Mouse (Mus musculus) CH12.LX (cell line): ENCODE measurements around the gene Myo1a. TPM values are rescaled to one million over a fixed set of nuclear protein-coding genes. Genes with fewer than 3 reads are reported as not detected.
A peak's percentile ranks its signal among the peaks of the same experiment; 100 is the strongest.
"Not testable (repeated sequence)": the region's sequence is repeated elsewhere in the genome, so short reads cannot be mapped to it uniquely, and the experiment has no call there.

Source experiments
- DNase-seq: peaks from one replicate; pipeline ENCODE4 v3.0.0-alpha.2; 2013; ENCODE audit errors: extremely low read depth
- H3K27ac ChIP-seq: 2 replicates; pipeline ENCODE4 v1.5.1; 2012; ENCODE audit warnings: low read depth, mild to moderate bottlenecking, control low read depth, moderate library complexity; ENCODE audit not compliant: insufficient read depth
- H3K27me3 ChIP-seq: replicated peaks from 2 replicates; pipeline ENCODE3; 2012; ENCODE audit warnings: inconsistent platforms
- H3K36me3 ChIP-seq, 2 experiments: replicated peaks in 1 of 2; 2 replicates each; pipeline versions ENCODE3 to v1.6.1; 2012; ENCODE audit warnings: inconsistent platforms in 1 of 2, low read length in 1 of 2, mild to moderate bottlenecking in 1 of 2, mixed read lengths in 1 of 2, moderate library complexity in 1 of 2; ENCODE audit not compliant: control insufficient read depth in 1 of 2, insufficient read depth in 1 of 2
- H3K4me1 ChIP-seq, 2 experiments: 2 replicates each; pipeline ENCODE4 v1.6.1; 2012; ENCODE audit warnings: inconsistent platforms in 1 of 2, moderate library complexity in 1 of 2; ENCODE audit not compliant: insufficient read depth in 2 of 2, control insufficient read depth in 1 of 2
- H3K4me2 ChIP-seq: 2 replicates; pipeline ENCODE4 v1.6.1; 2012; ENCODE audit warnings: low read depth, mild to moderate bottlenecking, control low read depth; ENCODE audit not compliant: poor library complexity, insufficient read depth, severe bottlenecking
- H3K4me3 ChIP-seq, 3 experiments: fragments of 150-350 bp in 1 of 3; sonication (generic) in 1 of 3; replicated peaks in 1 of 3; 2 replicates each; pipeline versions ENCODE3 to v1.5.1; 2011 to 2012; ENCODE audit warnings: low read depth in 2 of 3, low read length in 2 of 3, mild to moderate bottlenecking in 2 of 3, moderate library complexity in 2 of 3, control low read depth in 1 of 3, improper control_type of control experiment in 1 of 3, inconsistent platforms in 1 of 3, mixed read lengths in 1 of 3; ENCODE audit not compliant: poor library complexity in 1 of 3
- H3K79me2 ChIP-seq: replicated peaks from 2 replicates; pipeline ENCODE4 v1.6.1; 2012; ENCODE audit warnings: mild to moderate bottlenecking, moderate library complexity; ENCODE audit not compliant: control insufficient read depth, poor library complexity, insufficient read depth, severe bottlenecking; ENCODE audit errors: extremely low read depth
- H3K9ac ChIP-seq: 2 replicates; pipeline ENCODE4 v1.6.1; 2012; ENCODE audit warnings: low read depth, mild to moderate bottlenecking, control low read depth, moderate library complexity; ENCODE audit not compliant: insufficient read depth
- H3K9me3 ChIP-seq: replicated peaks from 2 replicates; pipeline ENCODE3; 2012; ENCODE audit warnings: low read length, inconsistent platforms, mixed read lengths
- BHLHE40 ChIP-seq: IDR thresholded peaks from 2 replicates; pipeline ENCODE4 v1.6.1; 2011; ENCODE audit warnings: mild to moderate bottlenecking, low read depth, low read length, improper control_type of control experiment
- CHD2 ChIP-seq: IDR thresholded peaks from 2 replicates; pipeline ENCODE4 v1.6.1; 2011; ENCODE audit warnings: low read length, improper control_type of control experiment
- ELF1 ChIP-seq: IDR thresholded peaks from 2 replicates; pipeline ENCODE4 v1.6.1; 2014; ENCODE audit warnings: low read depth, mild to moderate bottlenecking, inconsistent platforms, low read length, improper control_type of control experiment
- IRF4 ChIP-seq: IDR thresholded peaks from 2 replicates; pipeline ENCODE4 v1.6.1; 2014; ENCODE audit warnings: low read depth, mild to moderate bottlenecking, inconsistent platforms, low read length, improper control_type of control experiment
- JUN ChIP-seq: IDR thresholded peaks from 2 replicates; pipeline ENCODE4 v1.6.1; 2011; ENCODE audit warnings: low read depth, mild to moderate bottlenecking, low read length, improper control_type of control experiment, moderate library complexity; ENCODE audit not compliant: insufficient read depth
- JUND ChIP-seq: conservative IDR thresholded peaks from 2 replicates; pipeline ENCODE4 v1.6.1; 2011; ENCODE audit warnings: low read depth, low read length, improper control_type of control experiment
- MAFK ChIP-seq: IDR thresholded peaks from 2 replicates; pipeline ENCODE4 v1.6.1; 2011; ENCODE audit warnings: low read length, improper control_type of control experiment; ENCODE audit not compliant: insufficient replicate concordance
- MEF2A ChIP-seq: IDR thresholded peaks from 2 replicates; pipeline ENCODE4 v1.6.1; 2014; ENCODE audit warnings: low read depth, mild to moderate bottlenecking, inconsistent platforms, low read length, improper control_type of control experiment, borderline replicate concordance
- MYC ChIP-seq: IDR thresholded peaks from 2 replicates; pipeline ENCODE4 v1.6.1; 2011; ENCODE audit warnings: low read depth, mild to moderate bottlenecking, improper control_type of control experiment, low read length
- NELFE ChIP-seq: IDR thresholded peaks from 2 replicates; pipeline ENCODE4 v1.6.1; 2011; ENCODE audit warnings: low read depth, low read length, improper control_type of control experiment
- NRF1 ChIP-seq: IDR thresholded peaks from 2 replicates; pipeline ENCODE4 v1.6.1; 2014; ENCODE audit warnings: low read depth, mild to moderate bottlenecking, inconsistent platforms, low read length, improper control_type of control experiment, moderate library complexity
- PAX5 ChIP-seq: IDR thresholded peaks from 2 replicates; pipeline ENCODE4 v1.6.1; 2012; ENCODE audit warnings: low read length, inconsistent platforms, mixed read lengths
- POLR2AphosphoS2 ChIP-seq: IDR thresholded peaks from 2 replicates; pipeline ENCODE4 v1.6.1; 2011; ENCODE audit warnings: low read depth, low read length, improper control_type of control experiment
- SIN3A ChIP-seq: IDR thresholded peaks from 2 replicates; pipeline ENCODE4 v1.6.1; 2012; ENCODE audit warnings: low read length, improper control_type of control experiment, inconsistent platforms
- SMC3 ChIP-seq: IDR thresholded peaks from 2 replicates; pipeline ENCODE4 v1.6.1; 2011; ENCODE audit warnings: low read depth, low read length, improper control_type of control experiment
- TBP ChIP-seq: conservative IDR thresholded peaks from 2 replicates; pipeline ENCODE4 v1.6.1; 2011; ENCODE audit warnings: low read depth, low read length, improper control_type of control experiment
- TCF12 ChIP-seq: IDR thresholded peaks from 2 replicates; pipeline ENCODE4 v1.6.1; 2014; ENCODE audit warnings: low read depth, mild to moderate bottlenecking, inconsistent platforms, low read length, improper control_type of control experiment
- USF1 ChIP-seq: IDR thresholded peaks from 2 replicates; pipeline ENCODE4 v1.6.1; 2014; ENCODE audit warnings: low read depth, mild to moderate bottlenecking, inconsistent platforms, low read length, improper control_type of control experiment
- ZKSCAN1 ChIP-seq: IDR thresholded peaks from 2 replicates; pipeline ENCODE4 v1.6.1; 2012; ENCODE audit warnings: low read depth, inconsistent platforms, low read length, improper control_type of control experiment, borderline replicate concordance
- ZMIZ1 ChIP-seq: IDR thresholded peaks from 2 replicates; pipeline ENCODE4 v1.6.1; 2012; ENCODE audit warnings: low read depth, mild to moderate bottlenecking, inconsistent platforms, low read length, improper control_type of control experiment
- dilution Hi-C: fragments of 300-500 bp; cut with MboI; formaldehyde crosslinking; loops from 2 replicates; pipeline ENCODE4 v1.14.3; 2020; ENCODE audit warnings: low sequenced_read_pairs; ENCODE audit not compliant: extremely low pct_unique_long_range_greater_than_20kb, extremely low pct_ligation_motif_present
- in situ Hi-C: fragments of 300-500 bp; cut with MboI; formaldehyde crosslinking; loops from 3 replicates; pipeline ENCODE4 v1.14.3; 2019; ENCODE audit warnings: low sequenced_read_pairs, low pct_ligation_motif_present, low pct_unique_long_range_greater_than_20kb, mixed read lengths
- polyA plus RNA-seq: library from polyadenylated mRNA; unstranded; fragments of >175 nt; gene quantifications from 2 replicates; pipeline ENCODE4 v1.2.1, GENCODE M21; 2012; ENCODE audit warnings: low read depth; ENCODE audit not compliant: insufficient read length
- total RNA-seq, 2 experiments: library from RNA; depleted of rRNA; stranded (reverse); fragments of 300-350 nt in 1 of 2; fragments of >200 nt in 1 of 2; gene quantifications; 2 replicates each; pipeline ENCODE4 v1.2.3; 2012 to 2014

Gene Myo1a
- total and polyA plus RNA-seq, 3 experiments, result 0.08 to 2.3 (median 0.36) TPM

DNA sequence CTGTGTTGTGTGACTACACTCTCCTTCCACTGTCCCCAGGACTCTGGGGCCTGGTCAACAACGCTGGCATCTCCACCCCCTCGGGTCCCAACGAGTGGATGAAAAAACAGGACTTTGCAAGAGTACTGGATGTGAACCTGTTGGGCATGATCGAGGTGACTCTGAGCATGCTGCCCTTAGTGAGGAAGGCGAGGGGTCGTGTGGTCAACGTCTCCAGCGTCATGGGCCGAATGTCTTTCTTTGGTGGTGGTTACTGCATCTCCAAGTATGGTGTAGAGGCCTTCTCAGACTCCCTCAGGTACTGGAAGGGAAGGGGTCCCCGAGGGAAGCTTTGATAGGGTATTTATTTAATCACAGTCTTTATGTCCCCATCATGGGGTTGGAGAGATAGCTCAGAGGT, 58.0 kb downstream of the Myo1a start:
- H3K36me3 ChIP-seq, H3K79me2 ChIP-seq, H3K4me3 ChIP-seq, H3K4me2 ChIP-seq, H3K9me3 ChIP-seq, dilution Hi-C loops, H3K9ac ChIP-seq, H3K4me1 ChIP-seq, H3K27ac ChIP-seq, DNase-seq: not testable (repeated sequence)
- in situ Hi-C loops, result loop anchor here (5.0 kb wide), 1 partner anchor 44 kb away; no protein-coding TSS in a partner anchor
- H3K27me3 ChIP-seq, result peaks cover 51% of the 10 kb centered on the region

DNA sequence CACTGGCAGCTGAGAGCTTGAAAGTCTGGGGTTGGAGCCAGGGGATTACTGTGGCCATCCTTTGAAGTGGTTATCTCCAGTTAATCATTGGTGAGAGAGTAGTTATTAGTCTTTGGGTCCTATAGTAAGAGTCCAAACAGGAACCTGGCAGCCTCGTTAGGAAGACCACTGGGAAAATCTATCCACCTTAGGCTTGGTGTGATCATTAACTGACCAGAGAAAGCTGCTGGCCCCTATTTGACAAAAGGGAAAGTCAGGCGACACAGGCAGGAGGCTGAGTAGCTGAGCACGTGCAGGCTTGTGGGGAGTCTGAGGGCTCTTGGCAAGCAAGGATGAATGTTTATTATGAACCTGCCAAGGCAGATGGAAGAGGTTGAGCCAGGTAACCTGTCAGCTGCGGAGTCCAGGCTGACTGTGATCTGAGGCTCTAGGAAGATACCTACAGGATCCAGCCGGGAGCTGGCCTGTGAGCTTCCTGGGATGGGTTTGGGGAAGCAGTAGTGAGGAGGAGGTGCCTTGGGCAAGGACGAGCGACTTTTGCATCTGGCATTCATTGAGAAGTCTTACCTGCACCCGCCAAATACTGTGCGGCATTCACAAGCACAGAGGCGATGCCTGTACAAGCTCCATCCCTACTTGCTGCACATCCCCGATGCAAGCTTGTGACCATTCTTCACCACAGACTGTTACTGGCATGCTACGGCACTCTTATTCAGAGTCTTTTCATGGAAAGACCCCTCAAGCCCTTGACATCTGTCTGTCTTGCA, 59.1 kb downstream of the Myo1a start:
- DNase-seq, result no peak
- dilution Hi-C loops, result no loop called here
- Histone ChIP-seq H3K9ac (no peak overlapping the region), H3K27me3 (peaks cover 40% of the 10 kb centered on the region), H3K9me3 (no peaks in the 10 kb centered on the region), H3K36me3 (no peaks in the 10 kb centered on the region), H3K4me3 (no peak overlapping the region), H3K4me2 (no peak overlapping the region), H3K79me2 (no peaks in the 10 kb centered on the region), H3K4me1 (no peaks in the 10 kb centered on the region), H3K27ac (no peak overlapping the region)
- in situ Hi-C loops, result loop anchor here (5.0 kb wide), 1 partner anchor 43 kb away; no protein-coding TSS in a partner anchor
- TF ChIP-seq ELF1 (no peak), BHLHE40 (0 out of 2 replicates have a peak, but pooled peaks have one; percentile 18)

DNA sequence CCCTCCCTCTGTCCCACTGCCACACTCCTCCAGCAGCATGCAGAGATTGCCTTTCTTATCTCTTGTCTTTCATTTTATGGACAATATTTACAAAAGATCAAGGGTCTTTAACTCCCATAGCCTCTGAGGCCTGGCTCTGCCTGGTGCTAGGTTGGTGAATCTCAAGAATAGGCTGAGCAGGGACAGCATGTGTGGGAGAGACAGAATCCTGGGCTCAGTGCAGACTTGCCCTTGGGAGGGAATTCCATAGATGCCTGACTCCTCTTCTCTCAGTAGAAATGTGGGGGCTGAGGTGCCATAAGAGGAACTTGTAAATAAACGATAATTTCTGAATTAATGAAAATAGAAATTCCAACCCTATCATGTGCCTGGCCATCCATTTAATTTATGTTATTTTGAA, 61.6 kb downstream of the Myo1a start:
- Histone ChIP-seq H3K27ac (no peak overlapping the region), H3K9ac (no peak overlapping the region), H3K4me3 (no peak overlapping the region), H3K9me3 (no peaks in the 10 kb centered on the region), H3K36me3 (no peaks in the 10 kb centered on the region), H3K4me1 (no peaks in the 10 kb centered on the region), H3K79me2 (no peaks in the 10 kb centered on the region), H3K27me3 (peaks cover 36% of the 10 kb centered on the region), H3K4me2 (no peak overlapping the region)
- dilution Hi-C loops, result no loop called here
- no peak for DNase-seq
- in situ Hi-C loops, result no loop called here
- TF ChIP-seq ELF1, result no peak
- TF ChIP-seq SMC3, result no peak
- no peak for TF ChIP-seq NELFE
- TF ChIP-seq TCF12, result no peak
- no peak for TF ChIP-seq USF1
- no peak for TF ChIP-seq MAFK
- TF ChIP-seq MYC, result no peak
- no peak for TF ChIP-seq IRF4
- no peak for TF ChIP-seq NRF1
- no peak for TF ChIP-seq ZKSCAN1
- TF ChIP-seq CHD2, result no peak
- TF ChIP-seq PAX5, result no peak
- no peak for TF ChIP-seq MEF2A
- TF ChIP-seq POLR2AphosphoS2, result no peak
- no peak for TF ChIP-seq JUND
- TF ChIP-seq ZMIZ1, result no peak
- no peak for TF ChIP-seq JUN
- no peak for TF ChIP-seq TBP
- no peak for TF ChIP-seq SIN3A
